Mouse (Mus musculus): ENCODE data around the gene Scfd2. TPM values are rescaled to one million over a fixed set of nuclear protein-coding genes. Genes with fewer than 3 reads are reported as not detected.

Gene Scfd2
- polyA plus RNA-seq, 1 experiment from 2014 or later: 20.1 TPM

GRCm38 (mm10) chr5:74173162-74173844 is 358.3 kb downstream of the Scfd2 start:
- Histone ChIP-seq H3K9ac (ENCODE audit: low read depth, low read length) (no peak overlapping the region), H3K27me3 (replicated peaks; ENCODE audit: control insufficient read depth, insufficient read depth, low read length) (no peaks in the 10 kb centered on the region), H3K27ac (ENCODE audit: low read depth, low read length) (peak overlapping the region; percentile 12; the same call in 1 of the 2 replicates), H3K36me3 (ENCODE audit: control insufficient read depth, insufficient read depth, low read length) (no peaks in the 10 kb centered on the region), H3K4me1 (ENCODE audit: control insufficient read depth, insufficient read depth, low read depth, low read length) (peaks cover 15% of the 10 kb centered on the region), H3K4me3 (ENCODE audit: low read length) (no peak overlapping the region), H3K9me3 (ENCODE audit: control insufficient read depth, low read length) (no peaks in the 10 kb centered on the region), H3K4me2 (ENCODE audit: low read length) (no peak overlapping the region)
- 69% methylated on average over 18 of the region's 18 CpGs for WGBS
- ATAC-seq: peak; percentile 51; the same call in 1 of the 2 replicates

DNA sequence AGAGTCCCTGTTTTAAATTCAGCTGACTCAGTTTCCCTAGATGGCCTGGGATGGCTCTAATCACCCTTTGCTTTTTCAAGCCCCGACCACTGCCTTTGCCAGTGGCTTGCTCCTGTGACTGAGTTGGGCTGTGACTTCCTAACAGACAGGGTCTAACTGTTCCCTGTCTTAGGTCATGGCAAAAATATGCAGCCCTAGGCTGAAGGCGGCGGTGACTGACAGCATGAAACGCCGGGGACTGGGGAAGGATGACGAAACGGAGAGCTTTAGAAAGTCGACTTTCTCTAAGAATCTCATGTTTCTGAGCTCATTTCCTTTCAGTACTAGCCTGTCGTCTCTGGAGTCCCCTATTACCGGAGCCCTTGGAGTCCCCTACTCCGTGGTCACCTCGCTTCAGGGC is 359.4 kb downstream of the Scfd2 start:
- no peak overlapping the region for H3K4me3 ChIP-seq (ENCODE audit: low read length)
- no peaks in the 10 kb centered on the region for H3K36me3 ChIP-seq (ENCODE audit: control insufficient read depth, insufficient read depth, low read length)
- no peak overlapping the region for H3K27ac ChIP-seq (ENCODE audit: low read depth, low read length)
- H3K9ac ChIP-seq (ENCODE audit: low read depth, low read length): no peak overlapping the region
- no peaks in the 10 kb centered on the region for H3K27me3 ChIP-seq (replicated peaks; ENCODE audit: control insufficient read depth, insufficient read depth, low read length)
- peaks cover 15% of the 10 kb centered on the region for H3K4me1 ChIP-seq (ENCODE audit: control insufficient read depth, insufficient read depth, low read depth, low read length)
- ATAC-seq: no peak
- no peak overlapping the region for H3K4me2 ChIP-seq (ENCODE audit: low read length)
- 77% methylated on average over 12 of the region's 12 CpGs for WGBS
- H3K9me3 ChIP-seq (ENCODE audit: control insufficient read depth, low read length): no peaks in the 10 kb centered on the region

GRCm38 (mm10) chr5:74171768-74172167 is 359.8 kb downstream of the Scfd2 start:
- H3K27me3 ChIP-seq (replicated peaks; ENCODE audit: control insufficient read depth, insufficient read depth, low read length): no peaks in the 10 kb centered on the region
- no peak for ATAC-seq
- H3K9me3 ChIP-seq (ENCODE audit: control insufficient read depth, low read length): no peaks in the 10 kb centered on the region
- no peak overlapping the region for H3K4me3 ChIP-seq (ENCODE audit: low read length)
- no peaks in the 10 kb centered on the region for H3K36me3 ChIP-seq (ENCODE audit: control insufficient read depth, insufficient read depth, low read length)
- peaks cover 15% of the 10 kb centered on the region for H3K4me1 ChIP-seq (ENCODE audit: control insufficient read depth, insufficient read depth, low read depth, low read length)
- H3K4me2 ChIP-seq (ENCODE audit: low read length): no peak overlapping the region
- 76% methylated on average over 9 of the region's 9 CpGs for WGBS
- no peak overlapping the region for H3K9ac ChIP-seq (ENCODE audit: low read depth, low read length)
- H3K27ac ChIP-seq (ENCODE audit: low read depth, low read length): no peak overlapping the region

DNA sequence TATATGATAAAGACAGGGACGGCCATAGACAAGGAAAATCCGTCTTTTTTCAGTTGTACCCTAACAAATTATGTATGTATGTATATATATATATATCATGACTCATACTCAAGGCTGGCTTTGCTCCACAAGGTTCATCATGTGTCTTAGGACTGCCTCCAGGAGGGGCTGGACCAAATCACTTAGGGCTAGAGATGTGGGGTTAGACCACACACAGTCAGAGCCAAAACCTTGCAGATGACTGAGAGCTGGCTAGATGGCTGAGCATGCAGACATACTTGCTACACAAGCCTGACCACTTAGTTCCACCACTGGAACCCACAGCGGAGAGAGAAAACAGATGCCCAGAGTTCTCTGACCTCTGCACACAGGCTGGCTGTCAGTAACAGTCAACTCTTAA is 363.5 kb downstream of the Scfd2 start:
- Histone ChIP-seq H3K4me3 (ENCODE audit: low read length) (no peak overlapping the region), H3K9ac (ENCODE audit: low read depth, low read length) (no peak overlapping the region), H3K27ac (ENCODE audit: low read depth, low read length) (no peak overlapping the region), H3K4me2 (ENCODE audit: low read length) (no peak overlapping the region), H3K27me3 (replicated peaks; ENCODE audit: control insufficient read depth, insufficient read depth, low read length) (no peaks in the 10 kb centered on the region), H3K9me3 (ENCODE audit: control insufficient read depth, low read length) (no peaks in the 10 kb centered on the region), H3K4me1 (ENCODE audit: control insufficient read depth, insufficient read depth, low read depth, low read length) (no peaks in the 10 kb centered on the region), H3K36me3 (ENCODE audit: control insufficient read depth, insufficient read depth, low read length) (no peaks in the 10 kb centered on the region)
- ATAC-seq: no peak
- WGBS: 91% methylated on average over 3 of the region's 3 CpGs

DNA sequence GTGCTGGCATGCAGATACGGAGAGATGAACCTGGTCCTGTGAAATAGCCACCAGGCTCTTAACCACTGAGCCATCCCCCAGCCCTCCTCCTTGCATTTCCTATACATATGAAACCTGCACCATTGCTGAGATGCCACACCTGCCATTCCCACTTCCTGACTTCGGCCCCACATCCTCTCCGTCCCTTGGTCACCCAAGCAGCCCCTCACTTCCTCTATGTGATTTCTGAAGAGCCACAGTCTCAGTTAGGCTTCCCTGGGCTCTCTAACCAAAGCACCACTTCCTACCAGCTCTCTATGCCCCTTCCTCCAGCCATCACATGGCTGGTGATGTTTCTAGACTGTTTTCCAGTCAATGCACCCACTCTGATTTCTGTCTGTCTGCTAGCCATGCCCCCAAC is 364.9 kb downstream of the Scfd2 start:
- H3K9me3 ChIP-seq (ENCODE audit: control insufficient read depth, low read length): no peaks in the 10 kb centered on the region
- peaks cover 6% of the 10 kb centered on the region for H3K4me1 ChIP-seq (ENCODE audit: control insufficient read depth, insufficient read depth, low read depth, low read length)
- WGBS: 91% methylated on average over 3 of the region's 3 CpGs
- no peak overlapping the region for H3K9ac ChIP-seq (ENCODE audit: low read depth, low read length)
- H3K4me2 ChIP-seq (ENCODE audit: low read length): no peak overlapping the region
- H3K4me3 ChIP-seq (ENCODE audit: low read length): no peak overlapping the region
- no peaks in the 10 kb centered on the region for H3K27me3 ChIP-seq (replicated peaks; ENCODE audit: control insufficient read depth, insufficient read depth, low read length)
- no peak for ATAC-seq
- H3K36me3 ChIP-seq (ENCODE audit: control insufficient read depth, insufficient read depth, low read length): no peaks in the 10 kb centered on the region
- H3K27ac ChIP-seq (ENCODE audit: low read depth, low read length): no peak overlapping the region

DNA sequence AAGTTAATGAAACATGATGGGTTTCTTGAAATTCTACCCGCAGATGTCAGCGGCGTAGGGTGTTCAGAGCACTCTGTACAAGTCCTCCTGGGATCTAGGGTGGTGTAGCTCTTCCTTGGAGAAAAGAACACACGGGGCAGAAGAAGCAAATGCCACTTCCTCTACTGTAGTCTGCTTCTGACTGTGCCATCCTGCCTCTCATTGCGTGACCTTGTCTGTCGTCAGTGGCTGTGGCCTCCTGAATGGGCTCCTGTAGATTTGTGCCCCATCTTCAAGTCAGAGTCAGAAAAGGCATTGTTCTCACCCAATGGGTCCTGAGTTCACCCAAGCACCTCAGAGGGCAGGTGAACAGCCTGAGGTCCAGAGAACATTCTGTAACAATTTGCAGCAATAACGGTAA is 367.0 kb downstream of the Scfd2 start:
- Histone ChIP-seq H3K9ac (ENCODE audit: low read depth, low read length) (no peak overlapping the region), H3K4me1 (ENCODE audit: control insufficient read depth, insufficient read depth, low read depth, low read length) (peaks cover 11% of the 10 kb centered on the region), H3K4me2 (ENCODE audit: low read length) (no peak overlapping the region), H3K27me3 (replicated peaks; ENCODE audit: control insufficient read depth, insufficient read depth, low read length) (no peaks in the 10 kb centered on the region), H3K4me3 (ENCODE audit: low read length) (no peak overlapping the region), H3K9me3 (ENCODE audit: control insufficient read depth, low read length) (no peaks in the 10 kb centered on the region), H3K27ac (ENCODE audit: low read depth, low read length) (no peak overlapping the region), H3K36me3 (ENCODE audit: control insufficient read depth, insufficient read depth, low read length) (no peaks in the 10 kb centered on the region)
- WGBS: 89% methylated on average over 7 of the region's 7 CpGs
- no peak for ATAC-seq

DNA sequence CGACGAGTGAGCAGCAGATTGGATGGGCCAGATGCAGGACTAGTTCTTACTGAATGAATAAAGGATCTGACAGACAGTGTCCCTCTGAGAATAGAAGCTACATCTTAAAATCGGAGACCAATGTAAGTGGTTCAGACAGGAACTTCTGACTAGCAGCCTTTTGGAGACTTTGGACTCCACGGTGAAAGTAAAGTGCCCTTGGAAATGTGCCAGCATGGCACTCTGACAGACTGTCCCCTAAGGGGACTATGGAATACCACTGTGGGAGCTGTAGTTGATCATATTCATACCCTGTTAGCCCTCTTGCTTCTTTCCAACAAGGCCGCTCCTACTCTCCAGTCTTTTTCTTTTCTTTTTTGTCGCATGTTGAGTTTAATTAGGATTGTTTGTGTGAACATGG is 368.4 kb downstream of the Scfd2 start:
- Histone ChIP-seq H3K36me3 (ENCODE audit: control insufficient read depth, insufficient read depth, low read length) (no peaks in the 10 kb centered on the region), H3K27me3 (replicated peaks; ENCODE audit: control insufficient read depth, insufficient read depth, low read length) (no peaks in the 10 kb centered on the region), H3K9ac (ENCODE audit: low read depth, low read length) (no peak overlapping the region), H3K9me3 (ENCODE audit: control insufficient read depth, low read length) (no peaks in the 10 kb centered on the region), H3K27ac (ENCODE audit: low read depth, low read length) (no peak overlapping the region), H3K4me3 (ENCODE audit: low read length) (no peak overlapping the region), H3K4me2 (ENCODE audit: low read length) (no peak overlapping the region), H3K4me1 (ENCODE audit: control insufficient read depth, insufficient read depth, low read depth, low read length) (peaks cover 11% of the 10 kb centered on the region)
- 77% methylated on average over 6 of the region's 6 CpGs for WGBS
- no peak for ATAC-seq

DNA sequence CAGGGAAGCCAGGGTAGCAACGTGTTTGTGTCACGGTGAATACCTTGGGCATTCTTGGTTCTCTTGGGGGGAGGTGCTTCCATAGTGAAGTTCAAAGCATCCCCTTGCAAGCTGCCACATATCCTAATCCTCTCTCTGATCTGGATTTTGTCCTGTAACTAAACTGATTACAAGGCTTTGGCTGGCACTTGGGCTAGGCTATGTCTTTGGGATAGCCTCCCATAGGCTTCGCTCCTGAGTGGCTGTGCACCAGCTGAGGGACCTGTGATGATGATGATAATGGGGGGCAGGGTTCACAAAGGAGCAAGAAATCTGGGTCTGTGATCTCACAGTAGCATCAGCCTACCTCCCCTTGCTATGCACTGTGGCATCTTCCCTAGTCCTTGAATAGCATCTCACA is 369.5 kb downstream of the Scfd2 start:
- Histone ChIP-seq H3K9ac (ENCODE audit: low read depth, low read length) (peak overlapping the region; percentile 29; the same call in 1 of the 2 replicates), H3K36me3 (ENCODE audit: control insufficient read depth, insufficient read depth, low read length) (no peaks in the 10 kb centered on the region)
- 34% methylated on average over 3 of the region's 3 CpGs for WGBS

DNA sequence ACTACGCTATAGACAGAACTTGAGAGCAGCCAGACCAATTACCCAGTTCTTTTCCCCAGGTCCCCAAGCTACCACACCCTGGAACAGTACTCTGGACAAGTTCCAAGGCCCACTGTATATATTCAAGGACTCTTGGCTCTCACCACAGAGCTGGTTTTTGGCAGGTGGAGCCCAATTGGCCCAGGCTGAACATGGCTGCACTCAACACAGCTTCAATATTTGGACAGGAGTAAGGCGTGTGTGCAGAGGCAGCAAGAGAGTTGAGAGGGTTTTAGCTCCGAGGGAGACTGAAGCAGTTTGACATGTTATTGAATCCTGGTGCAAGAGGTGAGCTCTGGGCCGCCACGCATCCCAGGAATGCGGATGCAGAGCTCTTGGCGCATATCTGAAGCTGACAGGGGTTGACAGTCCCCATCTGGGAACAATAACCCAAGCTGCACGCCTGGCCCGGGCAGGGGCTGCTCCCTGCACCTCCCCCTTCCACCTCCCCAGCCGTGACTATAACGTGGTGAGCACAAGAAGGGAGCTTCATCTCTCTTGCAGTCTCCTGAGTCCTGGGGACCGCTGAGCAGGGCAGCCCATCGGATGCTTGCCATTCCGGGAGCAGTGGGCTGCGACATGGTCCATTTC is 370.1 kb downstream of the Scfd2 start:
- H3K36me3 ChIP-seq (ENCODE audit: control insufficient read depth, insufficient read depth, low read length): no peaks in the 10 kb centered on the region
- 15% methylated on average over 15 of the region's 15 CpGs for WGBS
- H3K27ac ChIP-seq (ENCODE audit: low read depth, low read length): no peak overlapping the region
- H3K4me3 ChIP-seq (ENCODE audit: low read length): peak overlapping the region; percentile 1; the same call in 1 of the 2 replicates
- H3K4me1 ChIP-seq (ENCODE audit: control insufficient read depth, insufficient read depth, low read depth, low read length): peaks cover 11% of the 10 kb centered on the region
- no peaks in the 10 kb centered on the region for H3K27me3 ChIP-seq (replicated peaks; ENCODE audit: control insufficient read depth, insufficient read depth, low read length)
- H3K9me3 ChIP-seq (ENCODE audit: control insufficient read depth, low read length): no peaks in the 10 kb centered on the region
- peak; percentile 79 for ATAC-seq
- H3K9ac ChIP-seq (ENCODE audit: low read depth, low read length): peak overlapping the region; percentile 29; the same call in 1 of the 2 replicates
- peak overlapping the region; percentile 44 for H3K4me2 ChIP-seq (ENCODE audit: low read length)

More for the DNA sequence above, 369.5 kb downstream of the Scfd2 start:
- H3K27ac ChIP-seq (ENCODE audit: low read depth, low read length): no peak overlapping the region
- H3K4me1 ChIP-seq (ENCODE audit: control insufficient read depth, insufficient read depth, low read depth, low read length): peaks cover 11% of the 10 kb centered on the region
- ATAC-seq: no peak
- H3K4me3 ChIP-seq (ENCODE audit: low read length): peak overlapping the region; percentile 1; the same call in 1 of the 2 replicates
- no peaks in the 10 kb centered on the region for H3K9me3 ChIP-seq (ENCODE audit: control insufficient read depth, low read length)
- H3K27me3 ChIP-seq (replicated peaks; ENCODE audit: control insufficient read depth, insufficient read depth, low read length): no peaks in the 10 kb centered on the region
- H3K4me2 ChIP-seq (ENCODE audit: low read length): peak overlapping the region; percentile 44
